Mouse (Mus musculus) neural tube, embryonic 12.5 days (tissue): ENCODE results near the gene Zbtb20. TPM values are rescaled to one million over a fixed set of nuclear protein-coding genes. Genes with fewer than 3 reads are reported as not detected.

Experiments used
- ATAC-seq: fragments of 200-750 bp; cut with Nextera tagmentation; 2 replicates; pipeline ENCODE4 v1.8.0; 2017; ENCODE audit warnings: low read depth, mild to moderate bottlenecking, moderate TSS enrichment, moderate library complexity; ENCODE audit not compliant: low FRiP score
- H3K27ac ChIP-seq: fragments of 300-500 bp; sonication (generic); 2 replicates; pipeline ENCODE4 v1.5.1; 2016
- H3K27me3 ChIP-seq: fragments of 300-500 bp; sonication (generic); replicated peaks from 2 replicates; pipeline ENCODE4 v1.6.1; 2016; ENCODE audit warnings: mild to moderate bottlenecking
- H3K36me3 ChIP-seq: fragments of 300-500 bp; sonication (generic); 2 replicates; pipeline ENCODE4 v1.6.1; 2016; ENCODE audit warnings: mild to moderate bottlenecking
- H3K4me1 ChIP-seq: fragments of 300-500 bp; sonication (generic); 2 replicates; pipeline ENCODE4 v1.6.1; 2016
- H3K4me2 ChIP-seq: fragments of 300-500 bp; sonication (generic); replicated peaks from 2 replicates; pipeline ENCODE4 v1.6.1; 2016; ENCODE audit warnings: mild to moderate bottlenecking
- H3K4me3 ChIP-seq: fragments of 300-500 bp; sonication (generic); 2 replicates; pipeline ENCODE4 v1.5.1; 2016
- H3K9ac ChIP-seq: fragments of 300-500 bp; sonication (generic); 2 replicates; pipeline ENCODE4 v1.6.1; 2016; ENCODE audit warnings: mild to moderate bottlenecking
- H3K9me3 ChIP-seq: fragments of 300-500 bp; sonication (generic); 2 replicates; pipeline ENCODE4 v1.6.1; 2016; ENCODE audit warnings: mild to moderate bottlenecking
- WGBS: fragments of 180-500 bp; shearing (Covaris S2); methylation state at CpG from one replicate; pipeline ENCODE4 v1.1.7; 2016; 5-methylcytosine and 5-hydroxymethylcytosine counted together
- polyA plus RNA-seq: library from polyadenylated mRNA; unstranded; fragments of >200 nt; fragmentation: Nextera tagmentation; extraction: Ambion mirVana; gene quantifications from 2 replicates; pipeline ENCODE4 v1.2.1, GENCODE M21; 2016

Zbtb20 gene
- polyA plus RNA-seq, 1 experiment from 2014 or later, result 65.2 TPM

GRCm38 (mm10) chr16:43036510-43036909 is 160.8 kb downstream of the Zbtb20 start:
- 31% methylated on average over 5 of the region's 5 CpGs for WGBS
- ATAC-seq, result no peak
- no peak overlapping the region for H3K27ac ChIP-seq

GRCm38 (mm10) chr16:43037320-43037719 is 161.6 kb downstream of the Zbtb20 start:
- Histone ChIP-seq H3K4me2 (no peak overlapping the region), H3K9me3 (no peaks in the 10 kb centered on the region), H3K9ac (no peak overlapping the region), H3K4me1 (no peaks in the 10 kb centered on the region), H3K4me3 (no peak overlapping the region), H3K36me3 (no peaks in the 10 kb centered on the region), H3K27me3 (no peaks in the 10 kb centered on the region), H3K27ac (no peak overlapping the region)
- ATAC-seq, result no peak
- 84% methylated on average over 4 of the region's 4 CpGs for WGBS

More at GRCm38 (mm10) chr16:43036510-43036909, 160.8 kb downstream of the Zbtb20 start:
- Histone ChIP-seq H3K9me3 (no peaks in the 10 kb centered on the region), H3K4me3 (no peak overlapping the region), H3K36me3 (no peaks in the 10 kb centered on the region), H3K4me2 (no peak overlapping the region), H3K4me1 (no peaks in the 10 kb centered on the region), H3K27me3 (no peaks in the 10 kb centered on the region), H3K9ac (no peak overlapping the region)

- Histone ChIP-seq H3K27me3 (no peaks in the 10 kb centered on the region), H3K9me3 (no peaks in the 10 kb centered on the region), H3K4me3 (no peak overlapping the region), H3K4me1 (no peaks in the 10 kb centered on the region), H3K36me3 (no peaks in the 10 kb centered on the region), H3K27ac (no peak overlapping the region), H3K9ac (no peak overlapping the region), H3K4me2 (no peak overlapping the region)
- ATAC-seq, result no peak
Observed at GRCm38 (mm10) chr16:43045611-43046010, 169.9 kb downstream of the Zbtb20 start.

- Histone ChIP-seq H3K4me3 (no peak overlapping the region), H3K4me2 (no peak overlapping the region), H3K9me3 (no peaks in the 10 kb centered on the region), H3K27me3 (no peaks in the 10 kb centered on the region), H3K9ac (no peak overlapping the region), H3K36me3 (no peaks in the 10 kb centered on the region), H3K4me1 (no peaks in the 10 kb centered on the region), H3K27ac (no peak overlapping the region)
- no peak for ATAC-seq
- 93% methylated on average over 3 of the region's 3 CpGs for WGBS
Observed at GRCm38 (mm10) chr16:43046686-43047085, 171.0 kb downstream of the Zbtb20 start.

- Histone ChIP-seq H3K9me3 (no peaks in the 10 kb centered on the region), H3K27me3 (no peaks in the 10 kb centered on the region), H3K4me2 (no peak overlapping the region), H3K27ac (no peak overlapping the region), H3K4me3 (no peak overlapping the region), H3K4me1 (no peaks in the 10 kb centered on the region), H3K36me3 (no peaks in the 10 kb centered on the region), H3K9ac (no peak overlapping the region)
- ATAC-seq, result no peak
- WGBS, result 73% methylated on average over 3 of the region's 3 CpGs
Observed at GRCm38 (mm10) chr16:43069666-43070295, 194.1 kb downstream of the Zbtb20 start.

GRCm38 (mm10) chr16:43071875-43072274 is 196.2 kb downstream of the Zbtb20 start:
- Histone ChIP-seq H3K4me1 (no peaks in the 10 kb centered on the region), H3K27ac (no peak overlapping the region), H3K27me3 (no peaks in the 10 kb centered on the region), H3K4me3 (no peak overlapping the region), H3K9ac (no peak overlapping the region), H3K4me2 (no peak overlapping the region), H3K9me3 (no peaks in the 10 kb centered on the region), H3K36me3 (no peaks in the 10 kb centered on the region)
- 90% methylated on average over 3 of the region's 3 CpGs for WGBS
- ATAC-seq, result no peak

- no peak for ATAC-seq
- 82% methylated on average over 5 of the region's 5 CpGs for WGBS
- H3K36me3 ChIP-seq, result no peaks in the 10 kb centered on the region
Observed at GRCm38 (mm10) chr16:43072818-43073594, 197.3 kb downstream of the Zbtb20 start.

GRCm38 (mm10) chr16:43080403-43080802 is 204.7 kb downstream of the Zbtb20 start:
- Histone ChIP-seq H3K9ac (no peak overlapping the region), H3K4me2 (no peak overlapping the region), H3K36me3 (no peaks in the 10 kb centered on the region), H3K9me3 (no peaks in the 10 kb centered on the region), H3K4me1 (no peaks in the 10 kb centered on the region), H3K4me3 (no peak overlapping the region), H3K27me3 (no peaks in the 10 kb centered on the region), H3K27ac (no peak overlapping the region)
- WGBS, result 87% methylated on average over 2 of the region's 2 CpGs
- no peak for ATAC-seq

More at GRCm38 (mm10) chr16:43072818-43073594, 197.3 kb downstream of the Zbtb20 start:
- Histone ChIP-seq H3K4me1 (no peaks in the 10 kb centered on the region), H3K4me3 (no peak overlapping the region), H3K27me3 (no peaks in the 10 kb centered on the region), H3K27ac (no peak overlapping the region), H3K9me3 (no peaks in the 10 kb centered on the region), H3K4me2 (no peak overlapping the region), H3K9ac (no peak overlapping the region)

GRCm38 (mm10) chr16:43080923-43081702 is 205.4 kb downstream of the Zbtb20 start:
- Histone ChIP-seq H3K27me3 (no peaks in the 10 kb centered on the region), H3K36me3 (no peaks in the 10 kb centered on the region), H3K4me2 (no peak overlapping the region), H3K9ac (no peak overlapping the region), H3K9me3 (no peaks in the 10 kb centered on the region), H3K4me3 (no peak overlapping the region), H3K27ac (no peak overlapping the region), H3K4me1 (no peaks in the 10 kb centered on the region)
- WGBS, result 82% methylated on average over 5 of the region's 5 CpGs
- ATAC-seq, result no peak

- H3K4me1 ChIP-seq, result no peaks in the 10 kb centered on the region
- H3K27ac ChIP-seq, result no peak overlapping the region
- H3K9ac ChIP-seq, result no peak overlapping the region
- WGBS, result 83% methylated on average over 6 of the region's 6 CpGs
- H3K36me3 ChIP-seq, result no peaks in the 10 kb centered on the region
- ATAC-seq, result no peak
- H3K4me3 ChIP-seq, result no peak overlapping the region
- H3K9me3 ChIP-seq, result no peaks in the 10 kb centered on the region
- H3K27me3 ChIP-seq, result no peaks in the 10 kb centered on the region
- H3K4me2 ChIP-seq, result no peak overlapping the region
Observed at GRCm38 (mm10) chr16:43081995-43082394, 206.3 kb downstream of the Zbtb20 start.

- ATAC-seq, result no peak
- no peaks in the 10 kb centered on the region for H3K36me3 ChIP-seq
- H3K9ac ChIP-seq, result no peak overlapping the region
- no peaks in the 10 kb centered on the region for H3K27me3 ChIP-seq
- H3K9me3 ChIP-seq, result no peaks in the 10 kb centered on the region
- H3K4me3 ChIP-seq, result no peak overlapping the region
- no peaks in the 10 kb centered on the region for H3K4me1 ChIP-seq
- H3K27ac ChIP-seq, result no peak overlapping the region
- H3K4me2 ChIP-seq, result no peak overlapping the region
- 78% methylated on average over 5 of the region's 5 CpGs for WGBS
Observed at GRCm38 (mm10) chr16:43082801-43083200, 207.1 kb downstream of the Zbtb20 start.

GRCm38 (mm10) chr16:43090188-43090587 is 214.5 kb downstream of the Zbtb20 start:
- no peaks in the 10 kb centered on the region for H3K27me3 ChIP-seq
- H3K4me2 ChIP-seq, result no peak overlapping the region
- no peak overlapping the region for H3K9ac ChIP-seq
- no peak for ATAC-seq
- no peaks in the 10 kb centered on the region for H3K36me3 ChIP-seq
- no peak overlapping the region for H3K4me3 ChIP-seq
- H3K9me3 ChIP-seq, result no peaks in the 10 kb centered on the region
- H3K27ac ChIP-seq, result no peak overlapping the region
- WGBS, result 84% methylated on average over 3 of the region's 3 CpGs
- no peaks in the 10 kb centered on the region for H3K4me1 ChIP-seq
